7 mouse cellular contexts compared by ENCODE assay signal in genomic region chr14:73238498-73239250, GRCm38 (mm10). TPM values are rescaled to one million over a fixed set of nuclear protein-coding genes. Genes with fewer than 3 reads are reported as not detected.
DNase-seq lines count a peak whose midpoint lies in the region; ATAC-seq and TF ChIP-seq lines count a peak whose summit lies in the region.

No protein-coding gene starts in this region.

- peak overlapping the region; percentile 59 for H3K4me2 ChIP-seq in embryonic facial prominence, embryonic 13.5 days
- H3K4me2 ChIP-seq in limb, embryonic 12.5 days, result peak overlapping the region; percentile 55
- H3K4me2 ChIP-seq in midbrain, embryonic 11.5 days, result peak overlapping the region; percentile 54

- H3K4me1 ChIP-seq in embryonic facial prominence, embryonic 13.5 days, result peaks cover 14% of the 10 kb centered on the region
- peaks cover 20% of the 10 kb centered on the region for H3K4me1 ChIP-seq in limb, embryonic 12.5 days (replicated peaks)
- peaks cover 10% of the 10 kb centered on the region; the same call in 1 of the 2 replicates for H3K4me1 ChIP-seq in midbrain, embryonic 11.5 days (ENCODE audit: control insufficient read depth, insufficient read depth, low read length)
- H3K4me1 ChIP-seq in testis, adult 2 months (ENCODE audit: control insufficient read depth, insufficient read depth, low read length), result no peaks in the 10 kb centered on the region

- TF ChIP-seq POLR2A in testis, adult 2 months (IDR thresholded peaks at IDR 0.05; ENCODE audit: control insufficient read depth, low read depth, low read length), result no peak

- peak overlapping the region; percentile 83 for H3K9ac ChIP-seq in embryonic facial prominence, embryonic 13.5 days
- peak overlapping the region; percentile 79 for H3K9ac ChIP-seq in limb, embryonic 12.5 days (replicated peaks)
- H3K9ac ChIP-seq in midbrain, embryonic 11.5 days (ENCODE audit: low read length), result peak overlapping the region; percentile 77

- DNase-seq in NIH3T3 (ENCODE audit: low read depth), result peak; percentile 66
- peak; percentile 38 for DNase-seq in heart, postnatal 4 days
- peak; percentile 96 for DNase-seq in midbrain, embryonic 11.5 days (ENCODE audit: low spot score, missing footprints)

- H3K27me3 ChIP-seq in embryonic facial prominence, embryonic 13.5 days, result no peaks in the 10 kb centered on the region
- H3K27me3 ChIP-seq in limb, embryonic 12.5 days, result no peaks in the 10 kb centered on the region
- H3K27me3 ChIP-seq in midbrain, embryonic 11.5 days (ENCODE audit: control insufficient read depth, insufficient read depth, low read length), result no peaks in the 10 kb centered on the region
- no peaks in the 10 kb centered on the region for H3K27me3 ChIP-seq in testis, adult 2 months (ENCODE audit: control insufficient read depth, insufficient read depth, low read length)

- peaks cover 6% of the 10 kb centered on the region for H3K36me3 ChIP-seq in embryonic facial prominence, embryonic 13.5 days
- H3K36me3 ChIP-seq in limb, embryonic 12.5 days, result peaks cover 6% of the 10 kb centered on the region; the same call in 1 of the 2 replicates
- no peaks in the 10 kb centered on the region for H3K36me3 ChIP-seq in midbrain, embryonic 11.5 days (ENCODE audit: control insufficient read depth, insufficient read depth, low read length)
- no peaks in the 10 kb centered on the region for H3K36me3 ChIP-seq in testis, adult 2 months (ENCODE audit: control insufficient read depth, insufficient read depth, low read length)

- under 1% methylated on average over 20 of the region's 20 CpGs for WGBS in embryonic facial prominence, embryonic 13.5 days
- WGBS in limb, embryonic 12.5 days, result under 1% methylated on average over 20 of the region's 20 CpGs
- under 1% methylated on average over 20 of the region's 20 CpGs for WGBS in midbrain, embryonic 11.5 days

- peak; percentile 59 for ATAC-seq in CD4-positive, CD25-positive, alpha-beta regulatory T cell, adult 4 months
- ATAC-seq in embryonic facial prominence, embryonic 13.5 days (ENCODE audit: insufficient number of reproducible peaks, insufficient read depth, low FRiP score, low TSS enrichment, low read depth), result peak; percentile 76; the same call in 1 of the 2 replicates
- ATAC-seq in limb, embryonic 12.5 days (ENCODE audit: insufficient number of reproducible peaks, insufficient read depth, low FRiP score, low TSS enrichment, low read depth), result peak; percentile 58; the same call in 1 of the 2 replicates
- ATAC-seq in midbrain, embryonic 11.5 days (ENCODE audit: low FRiP score), result peak; percentile 89

- peak overlapping the region; percentile 63 for H3K4me3 ChIP-seq in embryonic facial prominence, embryonic 13.5 days
- H3K4me3 ChIP-seq in limb, embryonic 12.5 days (replicated peaks), result peak overlapping the region; percentile 57
- peak overlapping the region; percentile 56 for H3K4me3 ChIP-seq in midbrain, embryonic 11.5 days (ENCODE audit: low read depth, low read length)
- H3K4me3 ChIP-seq in testis, adult 2 months (ENCODE audit: control insufficient read depth, low read depth, low read length), result peak overlapping the region; percentile 17; the same call in 1 of the 2 replicates

- H3K27ac ChIP-seq in embryonic facial prominence, embryonic 13.5 days, result peak overlapping the region; percentile 97
- H3K27ac ChIP-seq in limb, embryonic 12.5 days, result peak overlapping the region; percentile 95
- peak overlapping the region; percentile 95 for H3K27ac ChIP-seq in midbrain, embryonic 11.5 days (ENCODE audit: low read depth, low read length)
- H3K27ac ChIP-seq in testis, adult 2 months (ENCODE audit: control insufficient read depth, insufficient read depth, low read depth, low read length), result no peak overlapping the region

- no peak for TF ChIP-seq CTCF in testis, adult 2 months (IDR thresholded peaks at IDR 0.05; ENCODE audit: control insufficient read depth, insufficient read depth, insufficient replicate concordance, low read depth, low read length)

- H3K9me3 ChIP-seq in embryonic facial prominence, embryonic 13.5 days, result no peaks in the 10 kb centered on the region
- no peaks in the 10 kb centered on the region for H3K9me3 ChIP-seq in limb, embryonic 12.5 days
- no peaks in the 10 kb centered on the region for H3K9me3 ChIP-seq in midbrain, embryonic 11.5 days (ENCODE audit: control insufficient read depth, low read length)

RNA-seq across cellular contexts. Expression of gene Lpar6, which starts 1.0 kb away (rescaled TPM):
- 10 to 100 TPM; 40.4 to 41.5 TPM for polyA plus RNA-seq in CD4-positive, CD25-positive, alpha-beta regulatory T cell, adult 4 months (2017; shearing (Covaris generic))
- 15.5 and 16.9 TPM in 2 replicates for polyA plus RNA-seq in embryonic facial prominence, embryonic 13.5 days (2015; fragmentation: Nextera tagmentation; extraction: Ambion mirVana)
- total RNA-seq in heart, postnatal 4 days (2021), result 1 to 10 TPM; 4.0 to 4.1 TPM
- 18.5 and 20.4 TPM in 2 replicates for polyA plus RNA-seq in limb, embryonic 12.5 days (2016; fragmentation: Nextera tagmentation; extraction: Ambion mirVana)
- 17.7 and 17.8 TPM in 2 replicates for polyA plus RNA-seq in midbrain, embryonic 11.5 days (2014; fragmentation: Nextera tagmentation; extraction: Ambion mirVana)
- 0.29 and 0.30 TPM in 2 replicates for polyA plus RNA-seq in testis, adult 2 months (2012; rRNA removed)

Comparison
In these comparisons a context has a peak if more than half of its experiments do, and no peak if none do; other contexts are left out.
1. DNase-seq: peak in every context shown above with its lines; median percentile 96 in midbrain, embryonic 11.5 days; 66 in NIH3T3; 38 in heart, postnatal 4 days.
2. RNA of gene Lpar6, which starts 1.0 kb away (polyA plus RNA-seq): 40.4 to 41.5 TPM in CD4-positive, CD25-positive, alpha-beta regulatory T cell, adult 4 months, 18.5 to 20.4 TPM in limb, embryonic 12.5 days, 17.7 to 17.8 TPM in midbrain, embryonic 11.5 days and 15.5 to 16.9 TPM in embryonic facial prominence, embryonic 13.5 days; 0.29 to 0.30 TPM in testis, adult 2 months; every median in the first group is over 10 times any median in the second.
3. Peak in every context shown above with its lines, with median percentiles within 50 percentile points of each other: ATAC-seq, H3K4me2 ChIP-seq, H3K4me3 ChIP-seq and H3K9ac ChIP-seq.